Mouse (Mus musculus) intestine, postnatal 0 days (tissue): Measurements from ENCODE around the gene Lyzl4. TPM values are rescaled to one million over a fixed set of nuclear protein-coding genes. Genes with fewer than 3 reads are reported as not detected.

Experiments
- ATAC-seq: fragments of 200-750 bp; cut with Nextera tagmentation; 2 replicates; pipeline ENCODE4 v1.8.0; 2017; ENCODE audit warnings: mild to moderate bottlenecking, moderate TSS enrichment, moderate library complexity
- H3K27ac ChIP-seq: fragments of 300-500 bp; sonication (generic); 2 replicates; pipeline ENCODE4 v1.5.1; 2014; ENCODE audit warnings: mild to moderate bottlenecking, low read depth, low read length, moderate library complexity
- H3K27me3 ChIP-seq: fragments of 300-500 bp; sonication (generic); replicated peaks from 2 replicates; pipeline ENCODE4 v1.6.1; 2014; ENCODE audit warnings: low read length, mixed read lengths; ENCODE audit not compliant: control insufficient read depth, insufficient read depth
- H3K36me3 ChIP-seq: fragments of 300-500 bp; sonication (generic); 2 replicates; pipeline ENCODE4 v1.6.1; 2014; ENCODE audit warnings: mild to moderate bottlenecking, moderate library complexity; ENCODE audit not compliant: control insufficient read depth, insufficient read depth
- H3K4me1 ChIP-seq: fragments of 300-500 bp; sonication (generic); replicated peaks from 2 replicates; pipeline ENCODE4 v1.6.1; 2014; ENCODE audit warnings: antibody characterized with exemption, low read length, mixed read lengths; ENCODE audit not compliant: control insufficient read depth, insufficient read depth
- H3K4me2 ChIP-seq: fragments of 300-500 bp; sonication (generic); replicated peaks from 2 replicates; pipeline ENCODE4 v1.6.1; 2014; ENCODE audit warnings: low read depth, mild to moderate bottlenecking, moderate library complexity
- H3K4me3 ChIP-seq: fragments of 300-500 bp; sonication (generic); 2 replicates; pipeline ENCODE4 v1.5.1; 2014; ENCODE audit warnings: low read depth, low read length
- H3K9ac ChIP-seq: fragments of 300-500 bp; sonication (generic); 2 replicates; pipeline ENCODE4 v1.6.1; 2014; ENCODE audit warnings: mild to moderate bottlenecking, low read depth, low read length
- H3K9me3 ChIP-seq: fragments of 300-500 bp; sonication (generic); 2 replicates; pipeline ENCODE4 v1.6.1; 2016; ENCODE audit warnings: mixed run types; ENCODE audit not compliant: control insufficient read depth
- CTCF ChIP-seq: sonication (generic); IDR thresholded peaks from 2 replicates; pipeline ENCODE4 v1.5.1; 2016; ENCODE audit warnings: low read depth, mild to moderate bottlenecking, control low read depth, antibody characterized with exemption, moderate library complexity
- WGBS: fragments of 180-500 bp; shearing (Covaris S2); extraction: QIAGEN DNeasy Blood & Tissue Kit; methylation state at CpG from one replicate; pipeline ENCODE4 v1.1.7; 2014; 5-methylcytosine and 5-hydroxymethylcytosine counted together
- polyA plus RNA-seq: library from polyadenylated mRNA; unstranded; fragments of >200 nt; fragmentation: Nextera tagmentation; extraction: Ambion mirVana; gene quantifications from 2 replicates; pipeline ENCODE4 v1.2.1, GENCODE M21; 2015

Lyzl4 gene
- polyA plus RNA-seq, 1 experiment from 2014 or later, result 0.34 TPM

- TF ChIP-seq CTCF, result no peak
- Histone ChIP-seq H3K4me3 (no peak overlapping the region), H3K36me3 (no peaks in the 10 kb centered on the region), H3K4me1 (no peaks in the 10 kb centered on the region), H3K4me2 (no peak overlapping the region), H3K9ac (no peak overlapping the region), H3K27me3 (no peaks in the 10 kb centered on the region), H3K9me3 (no peaks in the 10 kb centered on the region), H3K27ac (no peak overlapping the region)
- no peak for ATAC-seq
- WGBS, result 86% methylated on average over 10 of the region's 10 CpGs
Observed at GRCm38 (mm10) chr9:121632891-121633290, 9.0 kb downstream of the Lyzl4 start.

- no peak overlapping the region for H3K4me2 ChIP-seq
- no peaks in the 10 kb centered on the region for H3K4me1 ChIP-seq
- no peaks in the 10 kb centered on the region for H3K9me3 ChIP-seq
- H3K4me3 ChIP-seq, result no peak overlapping the region
- no peak overlapping the region for H3K27ac ChIP-seq
- no peaks in the 10 kb centered on the region for H3K27me3 ChIP-seq
- TF ChIP-seq CTCF, result no peak
- H3K9ac ChIP-seq, result no peak overlapping the region
- peak; percentile 70 for ATAC-seq
- 26% methylated on average over 4 of the region's 4 CpGs for WGBS
- no peaks in the 10 kb centered on the region for H3K36me3 ChIP-seq
Observed at GRCm38 (mm10) chr9:121631946-121632345, 9.9 kb downstream of the Lyzl4 start.

GRCm38 (mm10) chr9:121630627-121631026 lies 11.3 kb downstream of the Lyzl4 start:
- ATAC-seq, result no peak
- Histone ChIP-seq H3K4me1 (no peaks in the 10 kb centered on the region), H3K27me3 (no peaks in the 10 kb centered on the region), H3K36me3 (no peaks in the 10 kb centered on the region), H3K4me2 (no peak overlapping the region), H3K9ac (no peak overlapping the region), H3K9me3 (no peaks in the 10 kb centered on the region), H3K4me3 (no peak overlapping the region), H3K27ac (no peak overlapping the region)
- no peak for TF ChIP-seq CTCF
- WGBS, result 46% methylated on average over 1 of the region's 1 CpGs

GRCm38 (mm10) chr9:121624920-121625319 lies 17.0 kb downstream of the Lyzl4 start:
- no peak overlapping the region for H3K9ac ChIP-seq
- no peaks in the 10 kb centered on the region for H3K36me3 ChIP-seq
- no peak overlapping the region for H3K4me2 ChIP-seq
- TF ChIP-seq CTCF, result no peak
- no peaks in the 10 kb centered on the region for H3K4me1 ChIP-seq
- H3K27ac ChIP-seq, result no peak overlapping the region
- ATAC-seq, result 0 out of 2 replicates have a peak, but pooled peaks have one; percentile 25
- no peaks in the 10 kb centered on the region for H3K27me3 ChIP-seq
- H3K4me3 ChIP-seq, result no peak overlapping the region
- 61% methylated on average over 2 of the region's 2 CpGs for WGBS
- no peaks in the 10 kb centered on the region for H3K9me3 ChIP-seq

GRCm38 (mm10) chr9:121623235-121623634 lies 18.7 kb downstream of the Lyzl4 start:
- no peak overlapping the region for H3K4me2 ChIP-seq
- H3K9ac ChIP-seq, result no peak overlapping the region
- no peak overlapping the region for H3K4me3 ChIP-seq
- TF ChIP-seq CTCF, result no peak
- ATAC-seq, result peak; percentile 71
- 80% methylated on average over 4 of the region's 4 CpGs for WGBS
- H3K27me3 ChIP-seq, result no peaks in the 10 kb centered on the region; the same call in 1 of the 2 replicates
- no peaks in the 10 kb centered on the region for H3K4me1 ChIP-seq
- H3K36me3 ChIP-seq, result no peaks in the 10 kb centered on the region
- no peaks in the 10 kb centered on the region for H3K9me3 ChIP-seq
- no peak overlapping the region for H3K27ac ChIP-seq

GRCm38 (mm10) chr9:121619441-121619840 lies 22.5 kb downstream of the Lyzl4 start:
- 24% methylated on average over 7 of the region's 7 CpGs for WGBS
- H3K4me2 ChIP-seq, result no peak overlapping the region
- ATAC-seq, result no peak
- no peak overlapping the region for H3K4me3 ChIP-seq
- H3K4me1 ChIP-seq, result no peaks in the 10 kb centered on the region
- H3K9ac ChIP-seq, result no peak overlapping the region
- no peaks in the 10 kb centered on the region; the same call in 1 of the 2 replicates for H3K27me3 ChIP-seq
- TF ChIP-seq CTCF, result no peak
- no peaks in the 10 kb centered on the region for H3K9me3 ChIP-seq
- H3K27ac ChIP-seq, result no peak overlapping the region
- no peaks in the 10 kb centered on the region for H3K36me3 ChIP-seq

- ATAC-seq, result 0 out of 2 replicates have a peak, but pooled peaks have one; percentile 34
- Histone ChIP-seq H3K4me3 (no peak overlapping the region), H3K9me3 (no peaks in the 10 kb centered on the region), H3K27me3 (no peaks in the 10 kb centered on the region; the same call in 1 of the 2 replicates), H3K9ac (no peak overlapping the region), H3K4me1 (no peaks in the 10 kb centered on the region), H3K27ac (no peak overlapping the region), H3K36me3 (no peaks in the 10 kb centered on the region), H3K4me2 (no peak overlapping the region)
- peak; percentile 62 for TF ChIP-seq CTCF
- WGBS, result 64% methylated on average over 3 of the region's 3 CpGs
Observed at GRCm38 (mm10) chr9:121616471-121616870, 25.4 kb downstream of the Lyzl4 start.
